Mouse (Mus musculus): ENCODE data around the gene B3galt4.

DNA sequence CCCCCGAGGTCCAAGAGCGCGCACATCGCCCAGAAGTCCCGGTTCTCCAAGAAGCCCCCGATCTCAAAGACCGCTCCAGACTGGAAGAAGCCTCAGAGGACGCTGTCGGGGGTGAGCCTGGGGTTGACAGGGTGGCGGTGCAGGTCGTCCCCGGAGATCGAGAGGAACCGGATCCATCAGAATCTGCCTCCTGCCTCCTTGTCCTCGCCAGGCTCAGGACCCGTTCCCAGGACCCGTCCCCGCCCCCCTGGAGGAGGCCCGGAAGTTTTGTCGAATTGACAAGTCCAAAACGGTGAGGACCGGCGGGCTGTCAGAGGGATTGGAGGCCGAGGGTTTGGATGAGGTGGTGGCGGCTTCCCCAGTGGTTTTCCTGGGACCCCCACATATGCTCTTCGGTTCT is 10.3 kb downstream of the B3galt4 start:
- TF ChIP-seq POLR2A (IDR thresholded peaks at IDR 0.05; ENCODE audit: borderline replicate concordance, control insufficient read depth, low read depth, low read length) (no peak), CTCF (IDR thresholded peaks at IDR 0.05; ENCODE audit: control insufficient read depth, insufficient read depth, low read length) (no peak)
